Mouse (Mus musculus) brain, embryonic 14.5 days (tissue): ENCODE results near the gene Mef2a.

Experiments
- CTCF ChIP-seq: fragments of 200-500 bp; IDR thresholded peaks from 2 replicates; pipeline ENCODE4 v1.5.1; 2012; ENCODE audit warnings: inconsistent platforms, mild to moderate bottlenecking, moderate library complexity, borderline replicate concordance; ENCODE audit not compliant: insufficient read depth, insufficient read length; ENCODE audit errors: extremely low read depth
- POLR2A ChIP-seq: fragments of 200-500 bp; IDR thresholded peaks from 2 replicates; pipeline ENCODE4 v1.6.1; 2012; ENCODE audit warnings: mild to moderate bottlenecking, inconsistent platforms, borderline replicate concordance; ENCODE audit not compliant: poor library complexity, insufficient read depth, insufficient read length, severe bottlenecking; ENCODE audit errors: extremely low read depth

GRCm38 (mm10) chr7:67401379-67401778 is 28.7 kb upstream of the Mef2a start:
- TF ChIP-seq CTCF (no peak), POLR2A (no peak)
